Mouse (Mus musculus) layer of hippocampus, adult 8-10 months (tissue): Measurements from ENCODE around the gene Actb. TPM values are rescaled to one million over a fixed set of nuclear protein-coding genes. Genes with fewer than 3 reads are reported as not detected.
A peak's percentile ranks its signal among the peaks of the same experiment; 100 is the strongest.

Source experiments
- DNase-seq, 2 experiments: peaks; one replicate each; pipeline ENCODE4 v3.0.0; 2022; ENCODE audit warnings: low spot score in 2 of 2
- total RNA-seq, 4 experiments: library from RNA; stranded (reverse); gene quantifications; 2 replicates each; pipeline ENCODE4 v1.2.4; 2022

Gene Actb
- total RNA-seq, 4 experiments from 2014 or later, result 2,836 to 3,420 (median 3,105) TPM

GRCm38 (mm10) chr5:142922251-142922650, 15.7 kb upstream of the Actb start:
- DNase-seq, result no peak

- no peak for DNase-seq
Measured at GRCm38 (mm10) chr5:142921074-142921459, 14.5 kb upstream of the Actb start.

GRCm38 (mm10) chr5:142920311-142921073, 13.9 kb upstream of the Actb start:
- no peak for DNase-seq

GRCm38 (mm10) chr5:142917402-142917801, 10.8 kb upstream of the Actb start:
- no peak for DNase-seq

- DNase-seq, result no peak
Measured at GRCm38 (mm10) chr5:142916593-142916992, 10.0 kb upstream of the Actb start.

- no peak for DNase-seq
Measured at GRCm38 (mm10) chr5:142915231-142915630, 8.7 kb upstream of the Actb start.

- DNase-seq, result no peak
Measured at GRCm38 (mm10) chr5:142912739-142913138, 6.2 kb upstream of the Actb start.

GRCm38 (mm10) chr5:142912320-142912719, 5.8 kb upstream of the Actb start:
- DNase-seq, result no peak

GRCm38 (mm10) chr5:142911629-142912028, 5.1 kb upstream of the Actb start:
- DNase-seq, result no peak

- DNase-seq, result no peak
Measured at GRCm38 (mm10) chr5:142909576-142910278, 3.2 kb upstream of the Actb start.

- DNase-seq, result no peak
Measured at GRCm38 (mm10) chr5:142908941-142909575, 2.5 kb upstream of the Actb start.

GRCm38 (mm10) chr5:142907803-142908559, 1.4 kb upstream of the Actb start:
- no peak for DNase-seq

- peak; percentile 76 to 79 for DNase-seq
Measured at GRCm38 (mm10) chr5:142907048-142907802, 671 bp upstream of the Actb start.

- DNase-seq, result peak; percentile 99
Measured at GRCm38 (mm10) chr5:142905725-142906531, 626 bp downstream of the Actb start.

- DNase-seq, result no peak
Measured at GRCm38 (mm10) chr5:142905038-142905695, 1.4 kb downstream of the Actb start.

GRCm38 (mm10) chr5:142904208-142905037, 2.1 kb downstream of the Actb start:
- no peak for DNase-seq

GRCm38 (mm10) chr5:142903470-142904207, 2.9 kb downstream of the Actb start:
- DNase-seq, result no peak
